Mouse (Mus musculus): ENCODE results near the gene Etl4. TPM values are rescaled to one million over a fixed set of nuclear protein-coding genes. Genes with fewer than 3 reads are reported as not detected.
"Not testable (repeated sequence)": the region's sequence is repeated elsewhere in the genome, so short reads cannot be mapped to it uniquely, and the experiment has no call there.

Gene Etl4
- polyA plus RNA-seq, 1 experiment from 2014 or later = 27.7 TPM

GRCm38 (mm10) chr2:20667876-20668275 is 758.3 kb downstream of the Etl4 start:
- Histone ChIP-seq H3K36me3 (ENCODE audit: control insufficient read depth, insufficient read depth, low read length) (no peaks in the 10 kb centered on the region), H3K4me3 (ENCODE audit: low read length) (no peak overlapping the region), H3K27ac (ENCODE audit: low read length) (no peak overlapping the region), H3K9ac (ENCODE audit: low read depth, low read length) (no peak overlapping the region), H3K4me2 (ENCODE audit: low read depth, low read length) (no peak overlapping the region), H3K9me3 (ENCODE audit: control insufficient read depth, low read length) (no peaks in the 10 kb centered on the region; the same call in 1 of the 2 replicates), H3K4me1 (ENCODE audit: control insufficient read depth, insufficient read depth, low read length) (peaks cover 10% of the 10 kb centered on the region; the same call in 1 of the 2 replicates), H3K27me3 (replicated peaks; ENCODE audit: control insufficient read depth, insufficient read depth, low read length) (no peaks in the 10 kb centered on the region)
- WGBS = 80% methylated on average over 3 of the region's 3 CpGs
- no peak for ATAC-seq

- H3K4me3 ChIP-seq (ENCODE audit: low read length); H3K9me3 ChIP-seq (ENCODE audit: control insufficient read depth, low read length); H3K27me3 ChIP-seq (replicated peaks; ENCODE audit: control insufficient read depth, insufficient read depth, low read length); H3K4me2 ChIP-seq (ENCODE audit: low read depth, low read length); ATAC-seq; H3K9ac ChIP-seq (ENCODE audit: low read depth, low read length); H3K27ac ChIP-seq (ENCODE audit: low read length); H3K36me3 ChIP-seq (ENCODE audit: control insufficient read depth, insufficient read depth, low read length); H3K4me1 ChIP-seq (ENCODE audit: control insufficient read depth, insufficient read depth, low read length): not testable (repeated sequence)
- 86% methylated on average over 12 of the region's 12 CpGs for WGBS
Measured at GRCm38 (mm10) chr2:20668276-20669030, 758.9 kb downstream of the Etl4 start.

- H3K4me3 ChIP-seq (ENCODE audit: low read length) = no peak overlapping the region
- no peaks in the 10 kb centered on the region; the same call in 1 of the 2 replicates for H3K9me3 ChIP-seq (ENCODE audit: control insufficient read depth, low read length)
- H3K9ac ChIP-seq (ENCODE audit: low read depth, low read length) = no peak overlapping the region
- no peaks in the 10 kb centered on the region for H3K36me3 ChIP-seq (ENCODE audit: control insufficient read depth, insufficient read depth, low read length)
- ATAC-seq = no peak
- H3K27ac ChIP-seq (ENCODE audit: low read length) = no peak overlapping the region
- H3K27me3 ChIP-seq (replicated peaks; ENCODE audit: control insufficient read depth, insufficient read depth, low read length) = no peaks in the 10 kb centered on the region
- no peak overlapping the region for H3K4me2 ChIP-seq (ENCODE audit: low read depth, low read length)
- H3K4me1 ChIP-seq (ENCODE audit: control insufficient read depth, insufficient read depth, low read length) = peaks cover 10% of the 10 kb centered on the region; the same call in 1 of the 2 replicates
- WGBS = 80% methylated on average over 4 of the region's 4 CpGs
Measured at GRCm38 (mm10) chr2:20669367-20669766, 759.8 kb downstream of the Etl4 start.

GRCm38 (mm10) chr2:20671546-20672255 is 762.1 kb downstream of the Etl4 start:
- no peak for ATAC-seq
- Histone ChIP-seq H3K27me3 (replicated peaks; ENCODE audit: control insufficient read depth, insufficient read depth, low read length) (no peaks in the 10 kb centered on the region), H3K4me2 (ENCODE audit: low read depth, low read length) (no peak overlapping the region), H3K36me3 (ENCODE audit: control insufficient read depth, insufficient read depth, low read length) (no peaks in the 10 kb centered on the region), H3K9me3 (ENCODE audit: control insufficient read depth, low read length) (no peaks in the 10 kb centered on the region; the same call in 1 of the 2 replicates), H3K4me3 (ENCODE audit: low read length) (no peak overlapping the region), H3K4me1 (ENCODE audit: control insufficient read depth, insufficient read depth, low read length) (no peaks in the 10 kb centered on the region), H3K27ac (ENCODE audit: low read length) (no peak overlapping the region), H3K9ac (ENCODE audit: low read depth, low read length) (no peak overlapping the region)
- 59% methylated on average over 13 of the region's 13 CpGs for WGBS

- no peak for ATAC-seq
- Histone ChIP-seq H3K4me1 (ENCODE audit: control insufficient read depth, insufficient read depth, low read length) (no peaks in the 10 kb centered on the region), H3K27me3 (replicated peaks; ENCODE audit: control insufficient read depth, insufficient read depth, low read length) (no peaks in the 10 kb centered on the region), H3K4me2 (ENCODE audit: low read depth, low read length) (no peak overlapping the region), H3K27ac (ENCODE audit: low read length) (no peak overlapping the region), H3K9ac (ENCODE audit: low read depth, low read length) (no peak overlapping the region), H3K9me3 (ENCODE audit: control insufficient read depth, low read length) (no peaks in the 10 kb centered on the region; the same call in 1 of the 2 replicates), H3K4me3 (ENCODE audit: low read length) (no peak overlapping the region), H3K36me3 (ENCODE audit: control insufficient read depth, insufficient read depth, low read length) (no peaks in the 10 kb centered on the region)
- WGBS = 93% methylated on average over 7 of the region's 7 CpGs
Measured at GRCm38 (mm10) chr2:20672281-20672680, 762.7 kb downstream of the Etl4 start.

- H3K9ac ChIP-seq (ENCODE audit: low read depth, low read length) = no peak overlapping the region
- H3K27ac ChIP-seq (ENCODE audit: low read length) = no peak overlapping the region
- no peaks in the 10 kb centered on the region; the same call in 1 of the 2 replicates for H3K9me3 ChIP-seq (ENCODE audit: control insufficient read depth, low read length)
- H3K4me3 ChIP-seq (ENCODE audit: low read length) = no peak overlapping the region
- no peaks in the 10 kb centered on the region; the same call in 1 of the 2 replicates for H3K36me3 ChIP-seq (ENCODE audit: control insufficient read depth, insufficient read depth, low read length)
- H3K4me2 ChIP-seq (ENCODE audit: low read depth, low read length) = no peak overlapping the region
- 0 out of 2 replicates have a peak, but pooled peaks have one; percentile 34 for ATAC-seq
- no peaks in the 10 kb centered on the region for H3K27me3 ChIP-seq (replicated peaks; ENCODE audit: control insufficient read depth, insufficient read depth, low read length)
- no peaks in the 10 kb centered on the region for H3K4me1 ChIP-seq (ENCODE audit: control insufficient read depth, insufficient read depth, low read length)
- 68% methylated on average over 9 of the region's 9 CpGs for WGBS
Measured at GRCm38 (mm10) chr2:20672803-20673603, 763.4 kb downstream of the Etl4 start.

- Histone ChIP-seq H3K27ac (ENCODE audit: low read length) (no peak overlapping the region), H3K27me3 (replicated peaks; ENCODE audit: control insufficient read depth, insufficient read depth, low read length) (no peaks in the 10 kb centered on the region), H3K36me3 (ENCODE audit: control insufficient read depth, insufficient read depth, low read length) (no peaks in the 10 kb centered on the region; the same call in 1 of the 2 replicates), H3K4me3 (ENCODE audit: low read length) (no peak overlapping the region), H3K9ac (ENCODE audit: low read depth, low read length) (no peak overlapping the region), H3K9me3 (ENCODE audit: control insufficient read depth, low read length) (no peaks in the 10 kb centered on the region), H3K4me2 (ENCODE audit: low read depth, low read length) (no peak overlapping the region), H3K4me1 (ENCODE audit: control insufficient read depth, insufficient read depth, low read length) (no peaks in the 10 kb centered on the region)
- no peak for ATAC-seq
- 96% methylated on average over 3 of the region's 3 CpGs for WGBS
Measured at GRCm38 (mm10) chr2:20676379-20676778, 766.8 kb downstream of the Etl4 start.

GRCm38 (mm10) chr2:20678793-20679192 is 769.2 kb downstream of the Etl4 start:
- no peaks in the 10 kb centered on the region for H3K4me1 ChIP-seq (ENCODE audit: control insufficient read depth, insufficient read depth, low read length)
- no peak overlapping the region for H3K27ac ChIP-seq (ENCODE audit: low read length)
- no peak overlapping the region for H3K4me2 ChIP-seq (ENCODE audit: low read depth, low read length)
- 58% methylated on average over 7 of the region's 7 CpGs for WGBS
- no peaks in the 10 kb centered on the region for H3K9me3 ChIP-seq (ENCODE audit: control insufficient read depth, low read length)
- H3K36me3 ChIP-seq (ENCODE audit: control insufficient read depth, insufficient read depth, low read length) = no peaks in the 10 kb centered on the region; the same call in 1 of the 2 replicates
- no peak overlapping the region for H3K9ac ChIP-seq (ENCODE audit: low read depth, low read length)
- no peak overlapping the region for H3K4me3 ChIP-seq (ENCODE audit: low read length)
- H3K27me3 ChIP-seq (replicated peaks; ENCODE audit: control insufficient read depth, insufficient read depth, low read length) = no peaks in the 10 kb centered on the region
- ATAC-seq = no peak

GRCm38 (mm10) chr2:20682203-20682602 is 772.6 kb downstream of the Etl4 start:
- not testable (repeated sequence) for H3K27ac ChIP-seq (ENCODE audit: low read length); H3K4me2 ChIP-seq (ENCODE audit: low read depth, low read length); H3K4me1 ChIP-seq (ENCODE audit: control insufficient read depth, insufficient read depth, low read length); H3K27me3 ChIP-seq (replicated peaks; ENCODE audit: control insufficient read depth, insufficient read depth, low read length); H3K36me3 ChIP-seq (ENCODE audit: control insufficient read depth, insufficient read depth, low read length); H3K4me3 ChIP-seq (ENCODE audit: low read length); ATAC-seq; H3K9me3 ChIP-seq (ENCODE audit: control insufficient read depth, low read length); H3K9ac ChIP-seq (ENCODE audit: low read depth, low read length)
- WGBS = 89% methylated on average over 6 of the region's 6 CpGs

Measured in intestine, embryonic 16.5 days (tissue).